Mouse (Mus musculus) adrenal gland (tissue): ENCODE data around the gene Qser1.

Experiments used
- intact Hi-C: fragments of 180-260 bp; cut with DNase I; formaldehyde crosslinking; loops from one replicate; pipeline ENCODE4 v1.15.1; 2025

Qser1 gene

GRCm38 (mm10) chr2:104739691-104740090 lies 76.9 kb downstream of the Qser1 start:
- intact Hi-C loops: no loop called here

- intact Hi-C loops: no loop called here
These were observed 80.3 kb downstream of the Qser1 start for GRCm38 (mm10) chr2:104736241-104736640.

- intact Hi-C loops: no loop called here
These were observed 83.9 kb downstream of the Qser1 start for GRCm38 (mm10) chr2:104732562-104733256.

DNA sequence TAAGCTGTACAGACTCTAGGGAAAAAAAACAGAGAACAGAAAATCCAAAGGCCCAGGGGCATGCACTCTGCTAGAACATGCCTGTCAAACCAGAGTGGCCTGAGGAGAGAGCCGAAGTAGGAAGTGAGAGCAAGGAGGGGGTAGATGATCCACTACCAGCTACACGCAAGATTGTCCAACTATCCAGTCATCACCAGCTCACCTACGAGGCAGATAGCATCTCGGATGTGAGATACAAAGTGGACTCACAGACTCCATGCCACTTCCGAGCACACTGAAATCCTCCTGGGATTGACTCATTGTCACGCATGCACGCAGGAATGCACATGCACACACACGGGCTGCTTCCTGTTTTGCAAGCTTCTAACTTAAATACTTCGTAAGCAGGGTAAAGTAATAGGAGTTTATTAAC lies 84.5 kb downstream of the Qser1 start:
- intact Hi-C loops: no loop called here

GRCm38 (mm10) chr2:104727369-104727768 lies 89.2 kb downstream of the Qser1 start:
- intact Hi-C loops: no loop called here

DNA sequence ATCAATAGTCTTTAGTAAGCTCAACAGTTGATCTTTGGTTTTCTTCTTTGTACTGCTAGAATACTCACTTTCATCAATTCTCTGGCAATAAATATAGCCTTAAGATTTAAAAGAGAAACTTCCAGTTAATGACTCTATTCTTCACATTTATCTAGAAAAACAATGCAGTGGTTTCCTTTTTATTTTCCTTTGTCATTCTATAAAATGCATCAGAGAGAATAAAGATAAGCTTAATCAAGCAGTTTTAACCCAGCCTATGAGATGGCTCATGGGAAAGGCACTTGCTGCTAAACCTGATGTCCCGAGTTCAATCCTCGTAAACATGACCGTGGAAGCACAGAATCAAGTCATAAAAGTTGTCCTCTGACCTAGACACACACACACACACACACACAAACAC lies 94.5 kb downstream of the Qser1 start:
- intact Hi-C loops: no loop called here

- intact Hi-C loops: no loop called here
These were observed 98.7 kb downstream of the Qser1 start for GRCm38 (mm10) chr2:104717827-104718226.

- intact Hi-C loops: no loop called here
These were observed 99.3 kb downstream of the Qser1 start for GRCm38 (mm10) chr2:104717231-104717735.

DNA sequence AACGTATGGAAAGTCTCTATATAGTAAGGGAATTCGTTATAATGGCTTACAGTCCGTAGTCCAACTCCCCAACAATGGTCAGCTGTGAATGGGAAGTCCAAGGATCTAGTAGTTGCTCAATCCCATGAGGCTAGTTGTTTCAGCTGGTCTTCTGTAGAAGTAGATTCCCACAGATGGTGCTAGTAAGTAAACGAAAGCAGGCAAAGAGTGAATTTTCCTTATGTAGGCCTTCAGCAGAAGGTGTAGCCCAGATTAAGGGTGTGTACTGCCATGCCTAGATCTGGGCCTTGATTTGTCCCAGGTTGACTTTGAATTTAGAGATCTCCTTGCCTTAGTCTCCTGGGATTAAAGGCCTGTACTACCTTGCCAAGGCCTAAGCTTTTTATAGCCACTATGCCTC lies 100.3 kb downstream of the Qser1 start, which contains the start of gene Pin1rt1:
Pin1rt1 (minus strand) TSS at position 101 of the 400 bp plus-strand sequence.
- intact Hi-C loops: no loop called here

DNA sequence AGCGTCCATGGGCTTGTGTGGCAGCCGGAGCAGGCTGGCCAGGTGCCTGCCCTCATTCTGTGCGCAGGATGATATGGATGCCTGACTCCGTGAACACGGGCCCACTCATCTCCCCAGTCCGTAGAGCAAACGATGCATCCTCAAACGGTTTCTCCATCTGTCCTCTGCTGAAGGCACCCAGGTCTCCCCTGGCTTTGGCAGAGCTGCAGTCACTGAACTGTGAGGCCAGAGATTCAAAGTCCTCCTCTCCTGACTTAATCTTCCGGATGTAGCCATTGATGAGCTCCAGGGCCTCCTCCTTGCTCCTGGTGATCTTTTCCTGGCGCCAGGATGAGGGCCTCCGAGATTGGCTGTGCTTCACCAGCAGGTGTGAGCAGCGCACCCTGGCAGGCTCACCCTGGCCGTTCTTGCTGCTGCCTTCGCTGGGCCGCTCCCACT lies 102.3 kb downstream of the Qser1 start:
- intact Hi-C loops: no loop called here

GRCm38 (mm10) chr2:104712486-104712809 lies 104.1 kb downstream of the Qser1 start:
- intact Hi-C loops: no loop called here

GRCm38 (mm10) chr2:104711585-104712485 lies 104.7 kb downstream of the Qser1 start, which contains the start of gene Tcp11l1:
Gene Tcp11l1 (minus strand): TSS chr2:104712169.
- intact Hi-C loops: no loop called here

DNA sequence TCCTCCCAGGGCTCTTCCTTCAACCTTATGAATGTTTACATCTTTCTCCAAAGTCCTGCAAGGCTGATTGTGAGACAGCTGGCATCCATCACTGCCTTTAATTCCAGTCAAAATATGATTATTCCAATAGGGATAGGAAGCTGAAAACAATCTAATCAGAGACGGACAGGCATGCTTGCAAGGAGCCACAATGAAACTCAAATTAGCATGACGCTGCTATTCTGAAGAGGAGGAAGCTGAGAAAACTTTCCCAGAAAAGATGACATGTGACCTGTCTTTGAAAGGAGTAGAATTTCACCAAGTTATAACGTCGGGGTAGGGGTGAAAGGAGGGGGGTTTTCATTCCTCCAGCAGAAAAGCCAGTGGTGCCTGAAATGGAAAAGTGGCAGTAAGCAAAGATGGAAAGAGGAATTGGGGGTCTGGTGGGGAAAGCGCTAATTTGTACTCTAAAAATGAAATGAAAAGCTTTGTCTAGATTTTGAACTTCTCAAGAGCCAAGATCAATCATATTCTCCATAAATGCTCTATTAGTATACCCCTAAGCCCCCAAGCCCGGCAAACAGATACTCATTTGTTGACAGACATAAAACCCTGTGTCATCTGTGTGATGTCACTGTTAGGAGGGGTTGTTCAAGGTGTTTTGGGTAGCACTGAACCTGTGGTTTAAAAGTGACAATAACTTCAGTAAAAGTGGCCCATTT lies 105.7 kb downstream of the Qser1 start:
- intact Hi-C loops: no loop called here

- intact Hi-C loops: no loop called here
These were observed 106.7 kb downstream of the Qser1 start for GRCm38 (mm10) chr2:104709786-104710337.
